Mouse (Mus musculus) embryo, embryonic 11.5 days (tissue): Measurements from ENCODE around the gene Gm20683.

ENCODE experiments used
- DNase-seq: peaks from one replicate; pipeline ENCODE4 v3.0.0-alpha.2; 2012; ENCODE audit warnings: low read depth, low spot score

Gm20683 gene

GRCm38 (mm10) chr17:25842509-25842908 is 946 bp upstream of the Gm20683 start:
- no peak for DNase-seq

GRCm38 (mm10) chr17:25840519-25840918 is 1.0 kb downstream of the Gm20683 start:
- DNase-seq, result no peak

- no peak for DNase-seq
Observed at GRCm38 (mm10) chr17:25839455-25840235, 1.9 kb downstream of the Gm20683 start.

DNA sequence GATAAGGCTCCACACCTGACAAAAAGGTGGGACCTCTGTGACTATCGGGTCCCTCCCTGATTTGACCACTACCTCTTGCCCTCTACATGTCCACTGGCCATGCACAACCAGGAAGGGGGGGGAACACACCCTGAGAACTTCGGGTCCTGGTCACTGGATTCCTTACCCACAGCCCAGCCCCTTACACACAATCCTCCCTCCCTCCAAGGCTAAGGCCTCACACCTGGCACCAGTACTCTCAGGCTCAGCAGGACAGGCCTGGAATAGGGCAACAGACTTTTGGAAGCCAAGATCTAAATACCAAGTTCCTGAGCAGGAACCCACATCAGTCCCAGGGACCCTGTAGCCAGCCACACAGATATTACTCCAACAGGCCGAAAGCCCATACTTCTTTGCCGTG is 2.7 kb downstream of the Gm20683 start:
- no peak for DNase-seq

- no peak for DNase-seq
Observed at GRCm38 (mm10) chr17:25837533-25837932, 4.0 kb downstream of the Gm20683 start.

- no peak for DNase-seq
Observed at GRCm38 (mm10) chr17:25837076-25837410, 4.5 kb downstream of the Gm20683 start, which contains the start of gene Rhbdl1. Gene Rhbdl1 (minus strand): TSS chr17:25837295.

GRCm38 (mm10) chr17:25836397-25837075 is 5.0 kb downstream of the Gm20683 start:
- no peak for DNase-seq

DNA sequence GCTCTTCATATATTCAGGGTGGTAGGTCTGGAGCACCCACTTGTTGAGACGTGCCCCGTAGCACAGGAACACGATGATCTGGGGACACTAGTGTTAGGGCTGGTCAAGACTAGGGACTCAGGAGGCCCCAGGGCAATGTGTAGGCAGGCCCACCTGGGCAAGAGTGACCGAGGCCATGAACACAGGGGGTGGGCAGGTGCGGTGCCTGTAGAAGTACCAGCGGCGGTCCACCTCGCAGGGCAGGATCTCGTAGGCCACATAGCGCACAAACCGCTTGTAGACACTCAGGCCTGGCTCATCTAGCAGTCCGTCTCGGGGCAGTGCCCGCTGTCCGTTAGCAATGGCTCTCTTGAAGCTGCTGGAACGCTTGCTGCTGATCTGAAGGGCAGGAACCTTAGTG is 5.7 kb downstream of the Gm20683 start:
- DNase-seq, result no peak

DNA sequence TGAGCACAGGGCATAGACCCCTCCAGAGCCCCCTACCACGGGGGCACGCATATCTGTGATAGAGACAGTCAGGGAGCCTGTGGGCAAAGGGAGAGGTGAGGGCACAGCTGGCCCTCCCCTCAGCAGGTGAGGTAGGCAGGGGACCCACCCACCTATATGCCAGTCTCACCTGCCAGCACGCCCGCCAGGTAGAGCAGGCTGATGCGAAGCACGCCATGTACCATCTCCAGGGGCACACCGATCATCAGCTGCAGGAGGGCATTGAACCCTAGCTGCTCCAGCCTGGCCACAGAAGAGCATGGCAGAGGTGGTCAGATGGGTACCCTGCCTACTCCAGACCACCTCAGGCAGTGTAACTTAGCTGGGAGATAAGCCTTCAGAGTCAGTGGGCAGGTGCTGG is 6.3 kb downstream of the Gm20683 start:
- no peak for DNase-seq

DNA sequence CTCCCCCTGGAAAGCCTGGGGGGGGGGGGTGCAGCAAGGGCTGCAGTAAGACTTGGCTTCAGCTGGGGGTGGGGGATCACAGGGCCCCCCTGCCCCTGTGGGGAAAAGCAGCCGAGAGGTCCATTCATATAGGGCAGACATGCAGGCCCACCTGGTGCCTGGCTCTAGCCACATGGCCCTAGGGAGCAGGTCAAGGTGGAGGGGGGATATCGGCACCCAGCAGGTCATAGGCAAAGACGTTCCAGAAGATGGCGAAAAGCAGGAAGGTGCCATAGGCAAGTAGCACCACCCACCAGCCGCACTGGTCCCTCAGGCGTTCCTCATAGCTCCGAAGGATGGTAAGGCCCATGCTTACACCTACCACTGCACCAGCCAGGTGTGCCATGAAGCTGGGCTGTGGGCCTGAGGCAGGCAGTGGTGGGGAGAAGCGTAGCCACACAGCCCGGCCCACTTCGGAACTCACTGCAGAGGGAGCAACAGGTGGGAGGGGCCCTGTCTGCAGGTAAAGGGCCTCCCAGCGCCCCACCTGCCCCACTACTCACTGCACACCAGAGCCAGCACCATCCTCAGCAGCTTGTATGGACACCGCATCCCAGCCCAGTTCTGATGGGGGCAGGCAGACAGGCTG is 6.9 kb downstream of the Gm20683 start:
- no peak for DNase-seq

GRCm38 (mm10) chr17:25833961-25834594 is 7.5 kb downstream of the Gm20683 start:
- no peak for DNase-seq

DNA sequence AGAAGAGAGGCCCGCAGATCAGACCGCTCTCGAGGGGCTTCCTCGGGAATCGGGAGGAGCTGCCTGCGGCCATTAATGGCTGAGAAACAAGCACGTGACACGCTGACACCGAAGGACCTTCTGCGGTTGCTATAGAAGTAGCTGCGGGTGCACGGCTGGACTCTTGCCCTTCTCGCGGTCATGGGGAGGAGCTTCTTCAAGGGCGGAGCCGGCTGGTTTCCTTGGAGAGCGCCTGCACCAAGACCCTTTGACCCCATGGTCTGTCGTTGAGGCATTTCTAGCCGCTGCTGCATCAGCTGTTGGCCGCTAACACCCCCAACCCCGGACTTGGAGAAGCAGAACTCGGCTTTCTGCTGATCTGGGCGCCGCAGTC is 8.3 kb downstream of the Gm20683 start, which contains the start of gene Stub1:
Stub1 (minus strand) TSS at position 114 of the 373 bp plus-strand sequence.
- peak; percentile 82 for DNase-seq

- peak; percentile 99 for DNase-seq
Observed at GRCm38 (mm10) chr17:25832436-25833290, 8.9 kb downstream of the Gm20683 start.

- DNase-seq, result no peak
Observed at GRCm38 (mm10) chr17:25831451-25832281, 9.9 kb downstream of the Gm20683 start.

GRCm38 (mm10) chr17:25830806-25831431 is 10.6 kb downstream of the Gm20683 start:
- DNase-seq, result no peak

DNA sequence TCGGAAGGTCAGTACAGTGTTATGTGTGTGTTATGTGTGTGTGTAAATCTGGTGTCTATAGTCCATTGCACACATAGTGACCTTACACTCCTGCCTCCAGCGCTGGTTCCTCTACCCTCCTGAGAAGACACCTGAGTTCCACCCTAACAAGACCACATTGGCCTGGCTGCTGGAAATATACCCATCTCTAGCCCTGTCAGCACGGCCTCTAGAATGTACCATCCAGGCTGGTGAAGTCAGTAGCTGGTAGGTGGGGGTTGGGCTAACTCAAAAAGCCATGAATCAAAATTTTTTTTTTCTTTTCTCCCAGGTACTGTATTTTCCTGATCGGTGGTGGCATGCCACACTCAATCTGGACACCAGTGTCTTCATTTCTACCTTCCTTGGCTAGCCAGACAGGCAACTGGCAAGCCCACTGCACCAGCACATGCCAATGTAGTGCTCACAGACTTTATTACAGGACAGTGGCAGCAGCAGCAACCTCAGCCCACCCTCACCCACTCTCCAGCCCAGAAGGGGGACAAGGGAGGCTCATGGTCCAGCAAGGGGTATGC is 11.3 kb downstream of the Gm20683 start:
- DNase-seq, result no peak

GRCm38 (mm10) chr17:25829558-25830017 is 12.0 kb downstream of the Gm20683 start:
- DNase-seq, result no peak

GRCm38 (mm10) chr17:25828712-25829557 is 12.6 kb downstream of the Gm20683 start, which contains the start of gene Jmjd8:
Gene Jmjd8 (plus strand): TSS chr17:25828867.
- peak; percentile 67 for DNase-seq
